Mouse (Mus musculus) R1 (cell line): Measurements from ENCODE around the gene Gde1.

Source experiments
- DNase-seq: peaks from one replicate; pipeline ENCODE4 v3.0.0-alpha.2; 2018; ENCODE audit warnings: low read depth, low spot score

Gene Gde1

DNA sequence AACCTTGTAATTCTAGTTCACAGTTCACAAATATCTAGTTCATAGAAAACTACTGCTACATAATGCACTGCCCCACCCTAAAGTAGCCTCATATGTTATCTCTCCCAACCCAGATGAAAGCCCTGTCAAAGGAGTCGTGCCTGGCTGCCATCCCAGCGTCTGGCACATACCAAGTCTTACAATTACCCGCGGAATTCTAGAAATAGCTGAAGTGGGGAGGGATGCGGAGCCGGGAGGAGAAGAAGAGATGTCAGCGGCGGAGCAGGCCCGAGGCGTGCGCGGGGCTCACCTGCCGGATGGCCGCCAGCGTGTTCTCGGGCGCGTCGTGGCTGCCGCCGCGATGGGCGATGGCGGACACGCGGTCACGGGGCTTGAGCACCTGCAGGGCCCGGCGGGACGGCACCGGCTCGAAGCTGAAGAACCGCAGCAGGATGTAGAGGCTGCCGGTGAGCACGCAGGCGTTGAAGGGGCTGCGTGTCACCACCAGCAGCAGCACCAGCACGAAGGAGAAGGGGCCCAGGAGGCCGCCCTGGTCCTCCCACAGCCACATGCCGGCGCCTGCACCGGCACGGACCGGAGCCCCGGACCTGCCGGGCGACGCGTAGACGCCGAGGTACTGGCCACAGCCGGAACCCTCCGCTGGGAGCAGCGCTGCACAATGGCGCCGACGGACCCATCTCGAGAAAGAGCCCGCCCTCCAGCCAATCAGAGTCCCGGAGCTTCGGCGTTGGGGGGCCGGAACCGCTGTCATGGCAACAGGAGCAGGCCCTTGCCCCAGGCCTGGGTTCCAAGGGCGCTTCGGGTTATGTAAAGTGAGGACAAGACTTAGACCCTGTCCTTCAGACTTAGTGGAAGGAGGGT is at the start of gene Gde1:
Gene Gde1 (minus strand): TSS at position 678 of the 861 bp plus-strand sequence.
- peak; percentile 97 for DNase-seq

GRCm38 (mm10) chr7:118751625-118752024 is 46.0 kb upstream of the Gde1 start:
- no peak for DNase-seq

DNA sequence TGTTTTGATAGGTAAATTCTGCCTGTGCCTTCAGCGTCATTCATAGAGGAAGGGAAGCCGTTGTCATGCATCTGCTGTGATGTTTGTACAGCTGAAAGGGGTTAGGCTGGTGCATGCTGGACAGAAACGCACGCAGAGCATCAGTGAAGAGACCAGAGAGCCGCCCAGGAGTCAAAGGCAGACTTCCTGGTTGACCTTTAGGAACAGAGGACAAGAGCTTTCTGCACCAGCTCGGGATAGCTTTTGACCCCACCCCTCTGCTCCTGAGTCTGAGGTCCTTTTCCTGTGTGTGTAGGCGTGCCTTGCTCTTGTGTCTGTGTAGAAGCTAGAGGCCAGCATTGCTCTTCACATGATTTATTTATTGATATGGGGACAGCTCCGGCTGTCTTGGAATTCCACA is 44.1 kb upstream of the Gde1 start:
- peak; percentile 95 for DNase-seq

GRCm38 (mm10) chr7:118747891-118748672 is 42.5 kb upstream of the Gde1 start:
- DNase-seq = no peak

GRCm38 (mm10) chr7:118744766-118745165 is 39.2 kb upstream of the Gde1 start:
- no peak for DNase-seq

GRCm38 (mm10) chr7:118742278-118742677 is 36.7 kb upstream of the Gde1 start:
- no peak for DNase-seq

DNA sequence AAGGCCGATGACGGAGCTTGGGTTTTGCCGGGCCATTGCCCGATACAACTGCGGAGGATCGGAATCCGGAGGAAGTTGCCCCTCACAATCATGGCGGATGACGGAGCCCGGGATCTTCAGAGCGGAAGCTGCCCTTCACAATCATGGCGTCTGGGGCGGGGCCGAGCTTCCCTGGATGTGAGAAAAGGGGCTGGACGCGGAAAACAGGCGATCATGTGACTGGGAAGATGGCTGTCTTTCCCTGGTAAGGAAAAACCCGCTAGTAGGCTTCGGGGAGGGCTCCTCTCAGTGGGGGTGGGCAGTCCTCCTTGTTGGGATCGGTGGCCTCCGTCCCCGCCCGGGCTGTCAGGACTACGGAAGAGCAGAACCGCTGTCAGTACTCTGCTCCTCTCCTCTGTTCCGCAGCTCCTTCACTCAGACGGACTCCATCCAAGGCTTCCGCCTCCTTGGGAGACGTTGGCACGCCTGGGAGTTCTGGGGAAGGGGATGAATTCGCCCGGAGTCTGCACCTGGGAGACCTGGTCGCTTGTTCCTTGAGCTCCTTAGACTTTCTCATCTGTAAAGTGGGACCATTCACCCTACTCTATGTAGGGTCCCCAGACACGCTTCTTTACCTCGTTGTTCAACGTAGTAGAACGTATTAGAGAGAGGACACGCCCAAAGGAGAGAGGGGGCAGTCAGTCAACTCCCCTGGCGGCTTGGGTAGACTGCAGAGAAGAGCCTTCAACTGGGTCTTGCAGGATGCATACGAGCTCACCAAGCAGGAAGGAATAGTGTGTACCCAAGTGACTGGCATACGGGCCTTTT is 35.2 kb upstream of the Gde1 start:
- peak; percentile 98 for DNase-seq

DNA sequence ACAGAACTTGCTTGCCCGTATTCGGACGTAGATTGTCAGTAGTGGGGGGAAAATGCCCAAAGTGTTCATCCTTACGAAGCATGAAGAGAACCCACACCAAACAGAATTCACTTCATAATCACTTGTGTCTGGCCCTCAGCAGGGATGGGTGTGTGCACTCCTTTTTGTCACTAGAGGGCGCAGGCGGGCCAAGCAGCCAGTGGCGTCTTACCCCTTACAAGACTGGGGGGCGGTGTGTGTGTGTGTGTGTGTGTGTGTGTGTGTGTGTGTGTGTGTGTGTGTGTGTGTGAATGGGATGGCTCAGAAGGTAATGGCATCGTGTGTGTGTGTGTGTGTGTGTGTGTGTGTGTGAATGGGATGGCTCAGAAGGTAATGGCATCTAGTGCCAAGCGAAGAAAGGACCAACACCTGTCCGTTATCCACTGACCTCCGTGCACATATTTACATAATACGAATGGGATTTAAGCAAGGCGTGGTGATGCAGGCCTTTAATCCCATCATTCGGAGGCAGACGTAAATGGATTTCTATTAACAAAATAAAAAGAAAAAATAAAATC is 34.5 kb upstream of the Gde1 start, which contains the start of gene Vps35l:
Gene Vps35l (plus strand): TSS at position 252 of the 557 bp plus-strand sequence.
- DNase-seq = peak; percentile 86

DNA sequence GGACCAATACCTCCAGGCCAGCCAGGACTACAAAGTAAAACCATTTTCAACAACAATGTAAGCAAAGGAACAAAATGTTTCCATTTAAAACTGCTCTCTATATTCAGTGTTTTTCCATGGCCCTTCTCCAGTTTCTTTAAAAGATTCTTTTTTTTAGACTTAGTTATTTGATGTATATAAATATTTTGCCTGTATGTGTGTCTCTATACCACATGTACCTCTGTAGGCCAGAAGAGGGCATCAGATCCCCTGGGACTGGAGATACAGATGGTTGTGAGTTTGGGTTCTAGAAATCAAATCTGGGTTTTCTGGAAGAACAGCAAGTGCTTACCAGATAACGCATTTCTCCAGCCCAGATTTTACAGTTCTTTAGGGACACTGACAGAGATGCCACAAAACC is 33.2 kb upstream of the Gde1 start:
- DNase-seq = no peak

DNA sequence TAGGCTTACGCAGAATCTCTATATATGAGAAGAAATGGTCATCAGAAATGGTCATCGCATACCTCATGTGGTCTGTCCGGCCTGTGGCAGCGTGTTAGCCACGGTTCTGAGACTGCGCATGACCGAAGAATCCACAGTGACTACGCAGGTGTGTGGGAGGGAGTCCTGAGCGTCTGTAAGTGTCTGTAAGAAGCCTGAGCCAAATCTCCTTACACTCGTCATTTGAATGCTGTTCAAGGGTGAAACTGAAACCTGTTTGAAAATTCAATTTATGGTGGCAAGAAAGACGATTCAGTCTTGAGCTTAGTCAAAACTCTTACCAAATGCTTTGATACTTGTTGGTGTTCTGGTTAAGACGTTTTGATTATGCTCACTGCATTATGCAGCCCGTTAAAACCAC is 27.6 kb upstream of the Gde1 start:
- DNase-seq = no peak

GRCm38 (mm10) chr7:118731781-118732180 is 26.2 kb upstream of the Gde1 start:
- DNase-seq = no peak

DNA sequence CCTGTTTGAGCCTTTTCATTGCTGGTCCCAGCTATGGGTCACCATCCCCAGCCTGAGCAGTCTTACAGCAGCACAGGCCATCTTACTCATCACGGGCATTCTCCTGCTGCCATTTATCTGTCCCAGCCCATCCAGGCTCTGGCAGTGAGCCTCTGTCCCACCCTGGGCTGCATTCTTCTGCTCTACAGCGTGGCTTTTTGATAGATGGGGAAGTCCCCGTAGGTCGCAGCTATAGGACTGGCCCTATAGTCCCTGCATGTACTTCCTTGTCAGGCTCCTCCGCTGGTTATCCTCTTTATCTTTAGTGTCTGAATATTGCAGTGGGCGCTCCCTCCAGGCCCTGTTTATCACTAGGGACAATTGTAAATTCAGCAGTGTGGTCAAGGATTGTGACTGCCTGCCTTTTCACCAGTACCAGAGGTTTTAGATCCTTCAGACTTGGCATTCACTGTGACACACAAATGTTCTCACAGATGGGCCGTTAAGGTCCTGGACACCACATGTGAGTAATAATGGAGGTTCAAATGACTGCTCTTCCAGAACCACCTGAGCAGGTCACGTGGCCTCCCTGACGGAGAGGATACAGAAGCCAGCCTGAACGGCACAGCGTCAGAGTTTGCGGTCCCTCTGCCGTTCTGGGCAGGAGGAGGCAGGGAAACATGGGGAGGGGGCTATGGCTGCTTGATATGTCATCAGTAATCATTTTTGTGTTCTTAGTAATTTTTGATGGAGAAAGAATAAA is 23.4 kb upstream of the Gde1 start:
- DNase-seq = no peak

GRCm38 (mm10) chr7:118725459-118725858 is 19.9 kb upstream of the Gde1 start:
- DNase-seq = no peak

DNA sequence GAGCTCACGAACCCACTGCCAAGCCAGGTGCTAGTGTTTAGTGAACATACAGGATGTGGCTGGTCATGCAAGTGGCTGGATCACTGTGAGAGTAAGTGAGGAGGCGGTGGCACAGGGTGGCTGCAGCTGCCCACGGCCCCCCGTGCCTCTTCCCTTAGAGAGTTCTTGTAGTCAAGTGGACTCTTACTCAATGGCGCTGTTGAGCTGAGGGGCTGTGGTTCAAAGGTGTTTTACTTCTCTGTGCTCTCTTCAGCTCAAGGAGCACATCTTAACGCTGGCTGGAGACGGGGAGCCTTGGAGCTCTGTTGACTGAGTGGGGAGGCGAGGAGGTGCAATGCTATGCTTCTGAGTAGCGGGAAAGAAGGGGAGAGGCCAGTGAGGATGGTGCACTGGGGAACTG is 18.3 kb upstream of the Gde1 start:
- DNase-seq = no peak

- DNase-seq = no peak
Observed at GRCm38 (mm10) chr7:118718066-118718465, 12.5 kb upstream of the Gde1 start.

DNA sequence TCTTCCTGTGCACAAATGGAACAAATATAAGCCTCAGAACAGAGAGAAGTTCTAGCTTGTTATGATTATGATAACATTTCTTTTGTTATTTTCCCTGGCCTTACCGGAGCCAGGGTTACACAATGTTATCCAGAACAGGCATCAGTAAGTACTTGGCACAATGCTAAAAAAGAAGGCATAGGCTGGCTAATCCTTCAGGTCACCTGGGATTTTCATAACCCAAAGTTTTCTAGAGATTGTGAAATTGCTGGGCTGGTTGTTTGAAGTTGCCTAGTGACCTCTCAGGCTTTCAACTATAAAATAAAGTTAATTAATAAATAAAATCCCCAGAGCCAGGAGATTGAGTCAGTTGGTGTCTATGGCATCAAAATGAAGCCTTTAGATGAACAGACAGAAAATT is 9.3 kb upstream of the Gde1 start:
- no peak for DNase-seq

DNA sequence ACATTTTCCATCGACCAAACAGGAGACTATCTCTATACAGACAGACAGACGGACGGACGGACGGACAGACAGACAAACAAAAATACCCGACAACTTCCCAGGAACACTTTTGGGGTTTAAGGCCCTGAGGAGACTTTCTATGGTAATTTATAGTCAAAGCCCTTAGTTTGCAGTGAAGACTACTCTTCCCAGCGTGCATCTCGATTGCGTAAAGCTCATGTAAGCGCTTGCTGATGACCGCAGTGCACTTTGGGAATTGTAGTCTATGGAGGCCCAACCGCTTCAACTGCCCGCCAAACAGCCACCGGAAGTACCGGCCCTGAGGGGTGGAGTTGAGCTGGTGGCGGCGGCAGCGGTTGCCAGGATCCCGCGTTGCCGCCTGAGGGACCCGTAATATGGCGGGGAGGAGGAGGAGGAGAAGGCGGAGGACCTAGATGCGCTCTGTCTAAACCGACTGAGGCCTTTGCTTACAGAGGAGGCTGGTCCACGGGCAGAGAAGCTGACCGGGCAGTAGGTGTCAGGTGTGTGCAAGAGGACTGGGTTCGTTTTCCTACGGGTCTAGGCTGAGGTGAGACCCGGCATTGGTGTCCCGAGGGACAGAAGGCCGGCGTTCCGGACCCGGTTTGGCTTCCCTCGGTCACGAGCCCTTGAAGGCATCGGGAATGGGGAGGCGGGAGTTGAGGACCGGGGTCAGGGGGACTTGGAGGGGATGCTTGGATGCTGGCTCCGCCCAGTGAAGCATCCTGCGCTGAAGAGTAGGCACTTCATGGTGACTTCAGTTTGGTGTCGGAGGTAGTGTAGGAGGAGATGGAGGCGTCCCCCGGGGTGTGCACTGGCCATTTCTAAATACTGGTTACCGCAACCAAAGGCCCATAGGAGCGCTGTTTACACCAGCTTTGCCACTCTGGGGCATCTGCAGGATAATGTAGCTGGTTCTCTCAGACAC is 6.9 kb upstream of the Gde1 start, which contains the start of gene Ccp110:
Gene Ccp110 (plus strand): TSS at position 325 of the 946 bp plus-strand sequence.
- peak; percentile 98 for DNase-seq

GRCm38 (mm10) chr7:118710776-118711175 is 5.2 kb upstream of the Gde1 start:
- DNase-seq = peak; percentile 94

DNA sequence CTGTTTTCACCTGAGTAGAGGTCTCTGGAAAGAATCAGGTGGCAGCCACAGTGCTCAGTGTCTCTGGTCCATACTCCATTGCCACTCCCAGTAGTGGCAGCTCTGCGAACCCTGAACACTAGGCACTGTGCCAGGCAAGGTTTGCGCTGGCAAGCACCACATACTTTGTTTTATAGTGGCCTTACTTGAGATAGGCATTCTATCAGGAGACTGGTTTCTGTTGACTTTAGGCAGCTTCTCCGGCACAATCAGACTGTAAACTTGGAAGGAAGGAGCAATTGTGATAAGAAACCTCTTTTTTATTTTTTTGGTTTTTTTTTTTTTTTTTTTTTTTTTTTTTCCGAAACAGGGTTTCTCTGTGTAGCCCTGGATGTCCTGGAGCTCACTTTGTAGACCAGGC is 2.4 kb upstream of the Gde1 start:
- no peak for DNase-seq

GRCm38 (mm10) chr7:118707216-118707615 is 1.6 kb upstream of the Gde1 start:
- no peak for DNase-seq
